Mouse (Mus musculus) testis, adult 2 months (tissue): ENCODE data around the gene Capn13. TPM values are rescaled to one million over a fixed set of nuclear protein-coding genes. Genes with fewer than 3 reads are reported as not detected.

Source experiments
- H3K27ac ChIP-seq: fragments of 200-500 bp; 2 replicates; pipeline ENCODE4 v1.5.1; 2012; ENCODE audit warnings: low read depth, low read length; ENCODE audit not compliant: control insufficient read depth, insufficient read depth
- H3K27me3 ChIP-seq: fragments of 200-500 bp; 2 replicates; pipeline ENCODE4 v1.6.1; 2012; ENCODE audit warnings: mild to moderate bottlenecking, low read length, moderate library complexity; ENCODE audit not compliant: control insufficient read depth, insufficient read depth
- H3K36me3 ChIP-seq: fragments of 200-500 bp; 2 replicates; pipeline ENCODE4 v1.6.1; 2012; ENCODE audit warnings: mild to moderate bottlenecking, low read length; ENCODE audit not compliant: control insufficient read depth, insufficient read depth
- H3K4me1 ChIP-seq: fragments of 200-500 bp; 2 replicates; pipeline ENCODE4 v1.6.1; 2012; ENCODE audit warnings: low read length; ENCODE audit not compliant: control insufficient read depth, insufficient read depth
- H3K4me3 ChIP-seq: fragments of 200-500 bp; 2 replicates; pipeline ENCODE4 v1.5.1; 2012; ENCODE audit warnings: low read depth, mild to moderate bottlenecking, low read length, moderate library complexity, mixed read lengths; ENCODE audit not compliant: control insufficient read depth
- CTCF ChIP-seq: fragments of 200-500 bp; IDR thresholded peaks from 2 replicates; pipeline ENCODE4 v1.5.1; 2012; ENCODE audit warnings: low read depth, mild to moderate bottlenecking, inconsistent platforms, low read length, moderate library complexity; ENCODE audit not compliant: control insufficient read depth, insufficient read depth, insufficient replicate concordance
- POLR2A ChIP-seq: fragments of 200-500 bp; IDR thresholded peaks from 2 replicates; pipeline ENCODE4 v1.6.1; 2012; ENCODE audit warnings: low read depth, mild to moderate bottlenecking, inconsistent platforms, low read length, moderate library complexity; ENCODE audit not compliant: control insufficient read depth
- polyA plus RNA-seq: library from polyadenylated mRNA; depleted of rRNA; stranded (reverse); fragments of >200 nt; gene quantifications from 2 replicates; pipeline ENCODE4 v1.2.3, GENCODE M21; 2012

Gene Capn13
- polyA plus RNA-seq, 1 experiment: 0.57 TPM

- Histone ChIP-seq H3K27me3 (no peaks in the 10 kb centered on the region), H3K4me3 (no peak overlapping the region), H3K4me1 (no peaks in the 10 kb centered on the region), H3K36me3 (no peaks in the 10 kb centered on the region), H3K27ac (no peak overlapping the region)
- TF ChIP-seq POLR2A (no peak), CTCF (no peak)
Observed at GRCm38 (mm10) chr17:73411817-73412216, 11.2 kb upstream of the Capn13 start.

GRCm38 (mm10) chr17:73401272-73401671 lies 606 bp upstream of the Capn13 start:
- no peaks in the 10 kb centered on the region for H3K27me3 ChIP-seq
- H3K36me3 ChIP-seq: no peaks in the 10 kb centered on the region
- no peak overlapping the region for H3K4me3 ChIP-seq
- H3K27ac ChIP-seq: no peak overlapping the region
- no peaks in the 10 kb centered on the region for H3K4me1 ChIP-seq
- no peak for TF ChIP-seq CTCF
- TF ChIP-seq POLR2A: no peak

- H3K27ac ChIP-seq: no peak overlapping the region
- no peaks in the 10 kb centered on the region for H3K36me3 ChIP-seq
- TF ChIP-seq CTCF (no peak), POLR2A (no peak)
- H3K4me3 ChIP-seq: no peak overlapping the region
- H3K4me1 ChIP-seq: no peaks in the 10 kb centered on the region
- no peaks in the 10 kb centered on the region for H3K27me3 ChIP-seq
Observed at GRCm38 (mm10) chr17:73399136-73399535, 1.5 kb downstream of the Capn13 start.

- H3K4me1 ChIP-seq: no peaks in the 10 kb centered on the region
- no peak for TF ChIP-seq CTCF
- TF ChIP-seq POLR2A: no peak
- no peak overlapping the region for H3K27ac ChIP-seq
- no peaks in the 10 kb centered on the region for H3K36me3 ChIP-seq
- H3K27me3 ChIP-seq: no peaks in the 10 kb centered on the region
- H3K4me3 ChIP-seq: no peak overlapping the region
Observed at GRCm38 (mm10) chr17:73393361-73393760, 7.3 kb downstream of the Capn13 start.

- Histone ChIP-seq H3K27me3 (no peaks in the 10 kb centered on the region), H3K4me1 (no peaks in the 10 kb centered on the region), H3K4me3 (no peak overlapping the region), H3K27ac (no peak overlapping the region), H3K36me3 (no peaks in the 10 kb centered on the region)
- TF ChIP-seq CTCF (no peak), POLR2A (no peak)
Observed at GRCm38 (mm10) chr17:73391771-73392170, 8.9 kb downstream of the Capn13 start.

- Histone ChIP-seq H3K27ac (no peak overlapping the region), H3K27me3 (no peaks in the 10 kb centered on the region), H3K4me1 (no peaks in the 10 kb centered on the region), H3K4me3 (no peak overlapping the region), H3K36me3 (no peaks in the 10 kb centered on the region)
- TF ChIP-seq POLR2A (no peak), CTCF (no peak)
Observed at GRCm38 (mm10) chr17:73390191-73391089, 10.2 kb downstream of the Capn13 start.

- H3K27me3 ChIP-seq: no peaks in the 10 kb centered on the region
- no peak for TF ChIP-seq POLR2A
- no peak for TF ChIP-seq CTCF
- H3K36me3 ChIP-seq: no peaks in the 10 kb centered on the region
- no peak overlapping the region for H3K4me3 ChIP-seq
- no peak overlapping the region for H3K27ac ChIP-seq
- no peaks in the 10 kb centered on the region for H3K4me1 ChIP-seq
Observed at GRCm38 (mm10) chr17:73389336-73389735, 11.3 kb downstream of the Capn13 start.

GRCm38 (mm10) chr17:73386581-73386980 lies 14.1 kb downstream of the Capn13 start:
- no peak overlapping the region for H3K4me3 ChIP-seq
- TF ChIP-seq CTCF (no peak), POLR2A (no peak)
- no peaks in the 10 kb centered on the region for H3K36me3 ChIP-seq
- H3K27ac ChIP-seq: no peak overlapping the region
- no peaks in the 10 kb centered on the region for H3K4me1 ChIP-seq
- H3K27me3 ChIP-seq: no peaks in the 10 kb centered on the region
